Mouse (Mus musculus): ENCODE results near the gene Gm45783. TPM values are rescaled to one million over a fixed set of nuclear protein-coding genes. Genes with fewer than 3 reads are reported as not detected.

Gene Gm45783
- not detected for polyA plus RNA-seq (2017; shearing (Covaris generic))

DNA sequence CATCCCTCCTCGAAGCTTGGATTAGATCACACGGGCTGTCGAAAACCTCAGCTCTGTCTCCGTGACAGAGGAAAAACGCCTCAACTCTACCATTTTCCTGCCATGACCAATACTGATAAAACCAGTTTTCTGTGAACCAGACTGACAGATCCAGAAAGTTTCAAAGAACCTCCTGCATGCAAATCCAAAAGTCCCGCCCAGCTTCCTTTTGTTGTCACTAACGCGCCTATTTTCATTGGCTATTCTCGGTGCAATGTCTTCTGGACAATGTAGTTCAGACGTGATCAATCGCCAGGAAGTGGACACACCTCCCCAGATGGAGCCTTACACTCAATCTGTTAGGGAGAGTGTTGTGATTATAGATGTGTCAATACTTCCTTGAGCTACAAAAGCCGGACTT, at the start of gene Gm45783:
Gm45783 (minus strand) TSS at position 143 of the 400 bp plus-strand sequence.

DNA sequence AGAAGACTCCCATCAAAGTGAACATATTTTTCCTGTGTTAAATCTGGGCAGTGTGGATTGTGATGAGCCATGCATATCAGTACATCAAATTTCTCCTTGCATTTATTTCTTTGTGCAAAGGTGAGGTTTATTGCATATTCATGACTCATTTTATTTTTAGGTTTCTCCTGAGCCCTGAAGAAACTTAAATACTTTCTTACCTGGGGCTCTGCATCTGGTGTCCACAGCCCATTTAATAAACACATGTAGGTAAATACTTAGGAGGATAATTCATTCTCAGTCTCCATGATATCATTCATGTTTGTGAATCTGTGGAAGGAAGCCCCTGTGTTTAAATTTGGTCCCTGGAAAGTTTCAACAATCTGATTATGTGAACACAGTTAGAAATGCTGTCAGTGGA, 25.2 kb upstream of the Gm45783 start, which contains the start of gene Vmn2r31:
Vmn2r31 (minus strand) TSS at position 101 of the 400 bp plus-strand sequence.

DNA sequence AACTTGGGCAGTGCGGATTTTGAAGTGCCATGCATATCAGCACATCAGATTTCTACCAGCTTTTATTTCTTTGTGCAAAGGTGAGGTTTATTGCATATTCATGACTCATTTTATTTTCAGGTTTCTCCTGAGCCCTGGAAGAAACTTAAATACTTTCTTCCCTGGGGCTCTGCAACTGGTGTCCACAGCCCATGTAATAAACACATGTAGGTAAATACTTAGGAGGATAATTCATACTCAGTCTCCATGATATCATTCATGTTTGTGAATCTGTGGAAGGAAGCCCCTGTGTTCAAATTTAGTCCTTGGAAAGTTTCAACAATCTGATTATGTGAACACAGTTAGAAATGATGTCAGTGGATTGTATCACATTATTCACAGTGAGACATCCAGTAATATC, 36.9 kb downstream of the Gm45783 start, which contains the start of gene Vmn2r30:
Vmn2r30 (minus strand) TSS at position 101 of the 400 bp plus-strand sequence.

Other genes with a start within 250 kb of the Gm45783 start
- 17.0 TPM for gene Zfp773, start 237.8 kb downstream of the Gm45783 start, polyA plus RNA-seq (2017; shearing (Covaris generic))
- 5.7 TPM for gene Zfp418, start 203.2 kb downstream of the Gm45783 start, polyA plus RNA-seq (2017; shearing (Covaris generic))
- gene Zfp772, start 164.6 kb downstream of the Gm45783 start, polyA plus RNA-seq (2017; shearing (Covaris generic)): 6.1 TPM
- 0.15 TPM for gene Vmn2r29, start 127.2 kb downstream of the Gm45783 start, polyA plus RNA-seq (2017; shearing (Covaris generic))
- gene Gm45844, start 96.3 kb downstream of the Gm45783 start, polyA plus RNA-seq (2017; shearing (Covaris generic)): 3.6 TPM
- 93.2 TPM for gene Clcn4, start 73.7 kb downstream of the Gm45783 start, polyA plus RNA-seq (2017; shearing (Covaris generic))
- gene Vmn2r30, start 37.0 kb downstream of the Gm45783 start, polyA plus RNA-seq (2017; shearing (Covaris generic)): not detected
- 0.18 TPM for gene Vmn2r31, start 25.1 kb upstream of the Gm45783 start, polyA plus RNA-seq (2017; shearing (Covaris generic))
- gene Vmn2r32, start 105.4 kb upstream of the Gm45783 start, polyA plus RNA-seq (2017; shearing (Covaris generic)): not detected
- not detected for gene Vmn2r33, start 192.2 kb upstream of the Gm45783 start, polyA plus RNA-seq (2017; shearing (Covaris generic))

Data from inflammation-experienced regulatory T-cells, adult 16 weeks (primary cell).